Mouse (Mus musculus): Measurements from ENCODE around the gene St3gal4. TPM values are rescaled to one million over a fixed set of nuclear protein-coding genes. Genes with fewer than 3 reads are reported as not detected.
"Not testable (repeated sequence)": the region's sequence is repeated elsewhere in the genome, so short reads cannot be mapped to it uniquely, and the experiment has no call there.

The St3gal4 gene
- total RNA-seq (2014; fragmentation: Nextera tagmentation) (39.2 and 44.6 TPM in 2 replicates), total RNA-seq (2017) (35.6 and 41.8 TPM in 2 replicates)

- ATAC-seq (replicated peaks; ENCODE audit: poor library complexity, severe bottlenecking), result no peak
These were observed at the start of gene St3gal4 for GRCm38 (mm10) chr9:35119168-35119567. St3gal4 (minus strand) TSS chr9:35119268.

DNA sequence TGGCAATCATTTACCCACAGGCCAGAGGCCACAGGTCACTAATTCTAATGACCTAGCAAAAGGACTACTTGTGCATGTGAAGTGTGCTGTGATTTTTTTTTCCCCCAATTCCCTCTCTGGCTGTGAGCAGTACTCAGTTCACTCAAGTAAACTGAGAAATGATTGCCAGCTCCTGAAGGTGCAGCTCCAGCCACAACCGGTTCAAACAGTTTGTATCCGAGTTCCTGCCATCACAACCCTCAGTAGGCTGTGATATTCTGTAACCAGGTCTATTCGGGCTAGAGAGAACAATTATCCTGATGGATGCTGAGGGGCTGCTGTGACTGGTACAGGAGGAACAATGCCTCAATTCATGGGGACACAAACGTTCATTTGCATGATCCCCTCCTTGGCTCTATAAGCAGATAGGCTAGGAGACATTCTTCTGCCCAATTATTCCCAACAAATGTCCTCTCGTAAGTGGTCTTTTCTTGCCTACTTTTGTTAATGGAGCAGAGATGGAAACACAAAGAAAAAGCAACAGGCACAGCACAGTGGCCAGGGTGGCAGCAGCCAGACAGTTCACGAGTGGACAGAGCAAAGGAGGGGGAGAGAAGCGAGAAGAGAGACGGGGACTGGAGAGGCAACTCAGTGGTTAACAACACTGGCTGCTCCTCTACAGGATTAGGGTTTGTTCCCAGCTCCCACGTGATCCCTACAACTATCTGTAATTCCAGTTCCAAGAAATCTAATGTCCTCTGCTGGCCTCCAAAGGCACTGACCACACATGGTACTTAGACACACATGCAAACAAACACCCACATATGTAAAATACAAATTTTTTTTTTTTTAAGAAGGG lies 47.9 kb upstream of the St3gal4 start:
- ATAC-seq (replicated peaks; ENCODE audit: poor library complexity, severe bottlenecking), result no peak

GRCm38 (mm10) chr9:35166144-35166797 lies 47.2 kb upstream of the St3gal4 start:
- ATAC-seq (replicated peaks; ENCODE audit: poor library complexity, severe bottlenecking), result peak; percentile 90

- no peak for ATAC-seq (replicated peaks; ENCODE audit: poor library complexity, severe bottlenecking)
These were observed 45.2 kb upstream of the St3gal4 start for GRCm38 (mm10) chr9:35164142-35164874.

- no peak for ATAC-seq (replicated peaks; ENCODE audit: poor library complexity, severe bottlenecking)
These were observed 44.1 kb upstream of the St3gal4 start for GRCm38 (mm10) chr9:35163011-35163690.

GRCm38 (mm10) chr9:35161721-35162120 lies 42.7 kb upstream of the St3gal4 start:
- no peak for ATAC-seq (replicated peaks; ENCODE audit: poor library complexity, severe bottlenecking)

- no peak for ATAC-seq (replicated peaks; ENCODE audit: poor library complexity, severe bottlenecking)
These were observed 41.6 kb upstream of the St3gal4 start for GRCm38 (mm10) chr9:35160662-35161061.

DNA sequence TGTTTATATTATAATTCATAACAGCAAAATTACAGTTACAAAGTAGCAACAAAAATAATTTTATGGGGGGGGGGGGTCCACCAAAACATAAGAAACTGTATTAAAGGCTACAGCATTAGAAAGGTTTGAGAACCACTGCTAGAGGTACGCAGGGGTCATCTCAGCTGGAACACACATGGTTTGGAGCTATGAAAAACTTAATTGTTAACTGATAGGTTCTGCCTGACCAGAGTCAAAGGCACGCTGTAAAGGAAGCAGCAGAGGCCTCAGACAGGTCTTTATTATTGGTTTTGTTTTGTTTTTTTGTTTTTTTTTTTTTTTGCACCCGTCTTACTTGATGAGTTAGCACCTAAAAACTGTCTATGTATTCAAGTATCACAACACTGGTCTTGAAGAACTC lies 39.4 kb upstream of the St3gal4 start:
- ATAC-seq (replicated peaks; ENCODE audit: poor library complexity, severe bottlenecking), result no peak

DNA sequence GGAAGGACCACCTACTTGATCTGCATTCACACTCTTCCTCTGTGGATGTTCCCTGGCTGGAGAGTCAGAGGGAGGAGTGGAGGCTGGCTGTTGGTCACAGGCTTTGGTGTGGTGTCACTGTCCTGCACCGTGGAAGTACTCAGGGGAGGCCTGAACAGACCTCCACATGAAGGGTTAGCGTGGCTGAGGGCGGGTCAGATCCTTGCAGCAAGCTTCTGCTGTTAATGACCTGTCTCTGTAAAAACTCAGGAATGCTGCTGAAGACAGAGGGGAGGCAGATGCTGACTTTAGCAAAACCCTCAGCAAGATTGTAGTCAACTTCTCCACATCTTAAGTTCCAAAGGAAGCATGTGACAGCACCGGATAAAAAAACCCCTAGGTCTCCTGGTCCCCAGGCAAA lies 37.8 kb upstream of the St3gal4 start:
- no peak for ATAC-seq (replicated peaks; ENCODE audit: poor library complexity, severe bottlenecking)

DNA sequence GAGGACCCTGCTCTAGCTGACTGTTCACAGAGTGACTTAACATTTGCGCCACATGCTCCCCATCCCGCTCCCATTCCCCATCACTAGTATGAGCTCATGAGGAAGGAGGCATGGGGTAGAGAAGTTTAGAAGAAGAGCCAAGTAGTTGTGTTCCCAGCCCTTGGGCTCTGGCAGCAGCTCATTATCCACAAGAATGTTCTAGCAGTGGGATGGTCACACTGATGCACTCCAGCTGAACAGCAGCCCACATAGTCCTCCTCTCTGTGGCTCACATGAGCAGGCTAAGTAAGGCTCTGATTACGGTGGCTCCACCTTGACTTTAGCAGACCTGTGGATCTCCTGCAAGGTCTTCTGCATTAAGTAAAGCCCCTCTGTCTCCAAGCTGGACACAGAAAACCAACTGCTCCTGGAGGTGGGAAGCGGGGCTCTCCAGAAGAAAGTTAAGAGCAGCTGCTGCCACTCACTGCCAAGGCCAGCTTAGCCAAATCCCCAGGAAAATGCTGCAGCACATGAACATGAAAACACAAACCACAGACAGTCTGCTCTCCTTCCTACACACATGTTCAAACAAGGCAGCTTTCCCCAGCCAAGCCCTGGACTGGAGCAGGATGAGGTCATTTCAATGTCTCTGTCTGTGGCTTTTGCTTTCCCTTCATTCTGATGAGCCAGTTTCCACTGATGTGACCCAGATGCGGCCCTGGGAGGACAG lies 37.1 kb upstream of the St3gal4 start:
- ATAC-seq (replicated peaks; ENCODE audit: poor library complexity, severe bottlenecking), result no peak

GRCm38 (mm10) chr9:35152923-35153322 lies 33.9 kb upstream of the St3gal4 start:
- no peak for ATAC-seq (replicated peaks; ENCODE audit: poor library complexity, severe bottlenecking)

DNA sequence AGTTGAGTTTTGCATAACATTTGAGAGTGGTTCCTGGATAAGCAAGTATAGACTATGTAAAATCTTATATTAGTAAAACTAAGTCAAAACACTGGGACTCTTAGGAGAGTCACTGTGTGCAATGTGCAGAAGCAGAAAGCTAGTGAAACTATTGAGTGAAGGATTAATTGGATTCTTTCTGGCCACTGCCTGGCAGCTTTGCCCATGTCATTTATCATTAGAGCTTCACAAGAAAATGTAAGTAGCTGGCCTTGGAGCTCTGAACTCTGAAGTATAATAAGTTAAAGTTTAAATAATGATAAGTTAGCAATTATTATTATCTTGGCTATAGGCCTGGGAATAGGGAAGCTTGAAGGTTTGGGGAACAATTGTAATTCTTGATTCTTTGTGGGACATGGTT lies 29.8 kb upstream of the St3gal4 start:
- ATAC-seq (replicated peaks; ENCODE audit: poor library complexity, severe bottlenecking), result not testable (repeated sequence)

- not testable (repeated sequence) for ATAC-seq (replicated peaks; ENCODE audit: poor library complexity, severe bottlenecking)
These were observed 28.2 kb upstream of the St3gal4 start for GRCm38 (mm10) chr9:35147261-35147660.

DNA sequence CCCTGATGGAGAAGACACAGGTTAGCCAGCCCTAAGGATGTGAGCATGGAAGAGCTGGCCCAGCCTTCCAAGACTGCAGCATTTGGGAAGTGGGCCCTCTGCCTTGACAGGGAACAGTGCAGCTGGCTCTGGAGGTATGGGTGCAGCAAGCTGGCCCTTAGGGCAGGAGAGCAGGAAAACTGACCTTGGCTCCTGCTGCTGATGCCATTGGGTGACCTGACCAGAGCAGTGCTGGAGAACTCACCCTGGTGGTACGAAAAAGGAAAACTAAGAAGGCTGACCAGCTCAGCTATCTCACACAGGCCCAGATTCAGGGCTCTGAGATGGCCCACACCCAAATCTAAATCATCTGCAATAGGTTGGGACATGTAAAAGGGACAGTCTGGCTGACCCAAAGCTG lies 26.8 kb upstream of the St3gal4 start:
- ATAC-seq (replicated peaks; ENCODE audit: poor library complexity, severe bottlenecking), result no peak

- ATAC-seq (replicated peaks; ENCODE audit: poor library complexity, severe bottlenecking), result no peak
These were observed 26.1 kb upstream of the St3gal4 start for GRCm38 (mm10) chr9:35145118-35145517.

DNA sequence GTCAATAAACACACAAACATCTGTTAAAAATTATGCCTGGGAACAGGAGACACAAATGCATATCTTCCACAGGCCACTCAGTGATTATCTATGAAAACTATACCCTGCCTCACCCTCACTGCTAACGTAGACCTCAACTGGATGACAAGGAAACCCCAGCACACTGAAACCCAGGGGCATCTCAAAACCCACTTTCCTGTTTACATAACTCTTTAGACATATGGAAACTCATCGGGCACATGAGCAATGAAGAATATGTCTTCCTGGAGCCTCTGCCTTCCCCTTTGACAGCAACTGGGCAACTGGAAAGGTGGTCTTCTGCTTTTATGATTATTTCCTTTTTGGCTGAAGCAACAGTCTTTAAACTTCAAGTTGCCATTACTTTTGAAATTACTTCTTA lies 23.2 kb upstream of the St3gal4 start:
- peak; percentile 79 for ATAC-seq (replicated peaks; ENCODE audit: poor library complexity, severe bottlenecking)

GRCm38 (mm10) chr9:35139231-35139744 lies 20.2 kb upstream of the St3gal4 start:
- ATAC-seq (replicated peaks; ENCODE audit: poor library complexity, severe bottlenecking), result no peak

GRCm38 (mm10) chr9:35138029-35138428 lies 19.0 kb upstream of the St3gal4 start:
- ATAC-seq (replicated peaks; ENCODE audit: poor library complexity, severe bottlenecking), result no peak; the same call in 1 of the 2 replicates

- ATAC-seq (replicated peaks; ENCODE audit: poor library complexity, severe bottlenecking), result no peak; the same call in 1 of the 2 replicates
These were observed 16.5 kb upstream of the St3gal4 start for GRCm38 (mm10) chr9:35135575-35135974.
